Mouse (Mus musculus) ovary, adult 10 weeks (tissue): ENCODE measurements around the gene Rdh14. TPM values are rescaled to one million over a fixed set of nuclear protein-coding genes. Genes with fewer than 3 reads are reported as not detected.

Experiments used
- polyA plus RNA-seq: library from polyadenylated mRNA; stranded (reverse); fragments of 350-450 nt; fragmentation: Illumina TruSeq; extraction: RNeasy Lipid Tissue Mini Kit (QIAGEN cat#74804); gene quantifications from one replicate; pipeline ENCODE4 v1.2.3, GENCODE M21; 2014

Rdh14 gene
- polyA plus RNA-seq: 67.2 TPM

DNA sequence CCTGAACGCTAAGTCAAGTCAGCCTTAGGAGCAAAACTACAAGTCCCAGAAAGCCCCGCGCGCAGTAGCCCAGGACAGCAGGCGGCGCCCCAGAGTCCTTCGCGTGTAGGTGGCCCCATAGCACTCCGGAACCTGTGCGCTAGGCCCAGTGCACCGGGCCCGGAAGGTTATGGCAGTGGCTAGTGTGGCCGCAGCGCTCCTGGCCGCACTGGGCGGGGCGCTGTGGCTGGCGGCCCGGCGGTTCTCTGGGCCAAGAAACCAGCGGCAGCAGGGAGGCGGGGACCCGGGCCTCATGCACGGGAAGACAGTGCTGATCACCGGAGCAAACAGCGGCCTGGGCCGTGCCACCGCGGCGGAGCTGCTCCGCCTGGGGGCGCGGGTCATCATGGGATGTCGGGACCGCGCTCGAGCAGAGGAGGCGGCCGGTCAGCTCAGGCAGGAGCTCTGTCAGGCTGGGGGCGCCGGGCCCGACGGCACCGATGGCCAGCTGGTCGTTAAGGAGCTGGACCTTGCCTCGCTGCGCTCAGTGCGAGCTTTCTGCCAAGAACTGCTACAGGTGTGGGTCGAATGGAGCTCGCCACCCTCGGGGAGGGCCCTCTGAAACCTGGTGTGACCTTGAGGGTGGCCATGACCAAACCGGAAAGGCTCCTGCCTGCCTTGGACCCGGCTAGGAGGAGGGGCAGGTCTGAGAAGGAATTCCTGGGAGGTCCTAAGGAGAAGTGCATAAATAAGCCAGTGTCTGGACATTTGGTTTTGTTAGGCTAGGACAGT lies at the start of gene Rdh14:
Rdh14 (plus strand) TSS at position 102 of the 771 bp plus-strand sequence.

DNA sequence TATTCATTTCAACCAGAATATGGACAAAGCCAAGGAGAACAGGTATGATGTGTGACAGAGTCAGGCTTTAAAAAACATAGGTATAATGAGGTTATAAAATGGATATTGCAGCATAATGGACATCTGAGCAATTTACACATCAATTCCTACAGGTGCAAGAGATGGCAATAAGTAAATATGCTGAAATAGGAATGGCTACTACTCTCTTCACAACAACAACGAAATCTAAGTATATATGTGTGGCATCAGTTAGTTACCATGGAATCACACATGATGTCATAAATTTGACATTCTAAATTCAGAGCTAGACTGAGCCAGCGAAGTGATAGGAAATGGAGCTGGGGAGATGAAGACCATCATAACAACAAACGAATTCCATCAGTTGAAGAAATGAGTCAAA lies 20.9 kb upstream of the Rdh14 start, which contains the start of gene Nt5c1b:
Nt5c1b (plus strand) TSS at position 301 of the 400 bp plus-strand sequence.

Other genes with a start within 250 kb of the Rdh14 start
- gene Nt5c1b, start 20.8 kb upstream of the Rdh14 start, polyA plus RNA-seq: not detected